Mouse (Mus musculus): ENCODE data around the gene Lix1l. TPM values are rescaled to one million over a fixed set of nuclear protein-coding genes. Genes with fewer than 3 reads are reported as not detected.

Gene Lix1l
- polyA plus RNA-seq, 1 experiment from 2014 or later: 6.7 TPM

DNA sequence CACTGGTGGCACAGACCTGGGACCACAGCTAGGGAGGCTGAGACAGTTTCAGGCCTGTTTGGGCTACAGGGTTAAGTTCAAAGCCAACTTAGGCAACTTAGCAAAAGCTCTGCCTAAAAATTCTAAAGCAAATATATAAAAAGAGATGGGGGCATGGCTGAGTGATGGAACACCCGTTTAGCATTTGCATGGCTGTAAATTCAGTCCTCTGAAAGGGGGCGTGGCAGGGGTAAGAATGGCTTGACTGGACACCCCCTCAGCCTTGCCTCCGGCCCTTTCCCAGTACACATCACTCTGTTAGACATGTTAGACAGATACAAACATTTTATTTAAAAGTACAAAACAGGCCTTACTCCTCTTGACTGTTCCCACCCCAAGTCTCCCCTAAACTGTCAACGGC, 23.4 kb upstream of the Lix1l start:
- no peak overlapping the region for H3K9ac ChIP-seq (ENCODE audit: low read length)
- H3K9me3 ChIP-seq (ENCODE audit: control insufficient read depth, low read length): no peaks in the 10 kb centered on the region
- peaks cover 29% of the 10 kb centered on the region for H3K4me1 ChIP-seq (replicated peaks; ENCODE audit: control insufficient read depth, insufficient read depth, low read length)
- H3K4me2 ChIP-seq (ENCODE audit: low read length): no peak overlapping the region
- no peak overlapping the region for H3K4me3 ChIP-seq (ENCODE audit: low read depth, low read length)
- no peak for ATAC-seq (replicated peaks; ENCODE audit: low FRiP score, low TSS enrichment, low read depth)
- H3K36me3 ChIP-seq (ENCODE audit: control insufficient read depth, insufficient read depth, low read length): no peaks in the 10 kb centered on the region
- no peak for DNase-seq (ENCODE audit: low spot score)
- H3K27me3 ChIP-seq (replicated peaks; ENCODE audit: control insufficient read depth, insufficient read depth, low read length): no peaks in the 10 kb centered on the region
- peak overlapping the region; percentile 97 for H3K27ac ChIP-seq (ENCODE audit: low read depth)
- 64% methylated on average over 4 of the region's 4 CpGs for WGBS

DNA sequence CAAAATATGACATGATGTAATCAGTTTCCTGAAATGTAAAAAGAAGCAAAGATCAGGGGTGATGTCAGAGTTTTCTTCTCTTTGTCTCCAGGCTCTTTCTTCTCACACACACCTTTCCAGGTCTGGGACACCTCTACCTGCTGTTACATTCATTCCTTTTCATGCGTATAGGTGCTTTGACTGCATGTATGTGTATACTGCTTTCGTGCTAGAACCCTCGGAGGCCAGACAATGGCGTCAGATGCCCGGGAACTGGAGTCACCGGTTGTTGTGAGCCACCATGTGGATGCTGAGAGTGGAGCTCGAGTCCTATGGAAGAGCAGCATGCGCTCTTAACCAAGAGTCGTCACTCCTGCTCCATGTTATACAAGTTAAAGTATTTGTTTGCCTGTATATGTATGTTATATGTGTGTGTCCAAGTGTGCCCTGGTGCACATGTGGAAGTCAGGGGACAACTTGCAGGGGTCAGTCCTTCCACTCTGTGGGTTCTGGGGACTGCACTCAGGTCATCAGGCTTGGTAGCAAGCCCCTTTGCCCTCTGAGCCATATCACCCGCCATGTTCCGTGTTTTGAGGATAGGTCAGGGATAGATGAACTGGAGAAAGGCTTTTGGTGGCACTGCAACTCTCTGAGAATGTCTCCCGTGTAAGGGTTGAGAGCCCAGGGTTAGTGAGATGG, 22.2 kb upstream of the Lix1l start:
- Histone ChIP-seq H3K9ac (ENCODE audit: low read length) (no peak overlapping the region), H3K27me3 (replicated peaks; ENCODE audit: control insufficient read depth, insufficient read depth, low read length) (no peaks in the 10 kb centered on the region), H3K36me3 (ENCODE audit: control insufficient read depth, insufficient read depth, low read length) (no peaks in the 10 kb centered on the region), H3K27ac (ENCODE audit: low read depth) (no peak overlapping the region), H3K9me3 (ENCODE audit: control insufficient read depth, low read length) (no peaks in the 10 kb centered on the region), H3K4me1 (replicated peaks; ENCODE audit: control insufficient read depth, insufficient read depth, low read length) (peaks cover 29% of the 10 kb centered on the region), H3K4me3 (ENCODE audit: low read depth, low read length) (no peak overlapping the region), H3K4me2 (ENCODE audit: low read length) (no peak overlapping the region)
- ATAC-seq (replicated peaks; ENCODE audit: low FRiP score, low TSS enrichment, low read depth) (no peak), DNase-seq (ENCODE audit: low spot score) (no peak)
- 78% methylated on average over 12 of the region's 12 CpGs for WGBS

DNA sequence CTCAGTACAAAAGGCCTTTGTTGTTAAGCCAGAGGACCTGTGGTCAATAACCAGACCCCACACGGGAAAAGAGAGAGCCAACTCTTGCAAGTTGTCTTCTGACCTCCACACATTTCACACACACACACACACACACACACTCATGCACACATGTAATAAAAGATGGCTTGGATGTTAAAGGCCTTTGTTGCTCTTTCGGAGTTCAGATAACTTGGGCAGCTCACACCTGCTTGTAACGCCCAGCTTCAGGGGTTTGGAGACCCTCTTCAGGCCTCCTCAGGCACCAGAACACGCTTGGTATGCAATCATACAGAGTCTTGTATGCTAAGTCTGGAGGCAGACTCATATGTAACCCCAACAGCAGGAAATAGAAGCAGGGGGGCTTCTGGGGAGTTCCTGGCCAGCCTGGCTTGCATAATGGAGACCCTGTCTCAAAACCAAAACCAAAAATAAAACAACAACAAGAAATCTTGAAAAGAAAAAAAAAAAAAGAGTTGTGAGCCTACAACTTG, 21.7 kb upstream of the Lix1l start:
- ATAC-seq (replicated peaks; ENCODE audit: low FRiP score, low TSS enrichment, low read depth) (no peak), DNase-seq (ENCODE audit: low spot score) (no peak)
- no peak overlapping the region for H3K4me3 ChIP-seq (ENCODE audit: low read depth, low read length)
- H3K36me3 ChIP-seq (ENCODE audit: control insufficient read depth, insufficient read depth, low read length): no peaks in the 10 kb centered on the region
- H3K9me3 ChIP-seq (ENCODE audit: control insufficient read depth, low read length): no peaks in the 10 kb centered on the region
- peaks cover 29% of the 10 kb centered on the region for H3K4me1 ChIP-seq (replicated peaks; ENCODE audit: control insufficient read depth, insufficient read depth, low read length)
- no peaks in the 10 kb centered on the region for H3K27me3 ChIP-seq (replicated peaks; ENCODE audit: control insufficient read depth, insufficient read depth, low read length)
- no peak overlapping the region for H3K4me2 ChIP-seq (ENCODE audit: low read length)
- 80% methylated on average over 4 of the region's 4 CpGs for WGBS
- no peak overlapping the region for H3K27ac ChIP-seq (ENCODE audit: low read depth)
- H3K9ac ChIP-seq (ENCODE audit: low read length): no peak overlapping the region

DNA sequence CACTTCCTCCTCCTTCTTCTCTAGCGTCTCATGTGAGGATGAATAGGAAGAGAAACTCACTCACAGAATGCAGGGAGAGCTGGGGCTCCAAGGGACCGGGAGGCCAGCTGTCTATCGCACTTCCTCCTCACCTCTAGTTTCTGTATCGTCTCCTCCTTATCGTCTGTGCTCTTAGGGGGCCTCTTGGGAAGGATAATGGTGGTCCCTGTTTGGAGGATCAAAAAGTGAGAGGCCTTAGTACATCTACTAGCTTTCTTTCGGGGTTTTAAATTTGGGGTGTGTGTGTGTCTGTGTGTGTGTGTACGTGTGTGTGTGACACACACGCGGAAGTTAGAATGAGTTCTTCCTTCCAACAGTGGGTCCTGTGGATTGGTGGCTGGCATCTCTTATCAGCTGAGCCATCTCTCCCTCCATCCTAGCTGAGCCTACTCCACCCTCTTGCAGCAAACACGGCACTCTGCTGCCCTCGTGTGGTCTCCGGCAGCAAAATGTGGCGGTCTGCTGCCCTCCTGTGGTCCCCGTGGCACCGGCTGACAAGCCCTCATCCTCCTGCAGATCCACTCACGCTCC, 21.0 kb upstream of the Lix1l start:
- Histone ChIP-seq H3K9ac (ENCODE audit: low read length) (no peak overlapping the region), H3K36me3 (ENCODE audit: control insufficient read depth, insufficient read depth, low read length) (no peaks in the 10 kb centered on the region), H3K9me3 (ENCODE audit: control insufficient read depth, low read length) (no peaks in the 10 kb centered on the region), H3K27me3 (replicated peaks; ENCODE audit: control insufficient read depth, insufficient read depth, low read length) (no peaks in the 10 kb centered on the region), H3K4me2 (ENCODE audit: low read length) (peak overlapping the region; percentile 26), H3K4me3 (ENCODE audit: low read depth, low read length) (0 out of 2 replicates have a peak overlapping the region, but pooled peaks have one; percentile 2), H3K27ac (ENCODE audit: low read depth) (no peak overlapping the region), H3K4me1 (replicated peaks; ENCODE audit: control insufficient read depth, insufficient read depth, low read length) (peaks cover 29% of the 10 kb centered on the region)
- ATAC-seq (replicated peaks; ENCODE audit: low FRiP score, low TSS enrichment, low read depth) (peak; percentile 65), DNase-seq (ENCODE audit: low spot score) (peak; percentile 95)
- 13% methylated on average over 16 of the region's 16 CpGs for WGBS

DNA sequence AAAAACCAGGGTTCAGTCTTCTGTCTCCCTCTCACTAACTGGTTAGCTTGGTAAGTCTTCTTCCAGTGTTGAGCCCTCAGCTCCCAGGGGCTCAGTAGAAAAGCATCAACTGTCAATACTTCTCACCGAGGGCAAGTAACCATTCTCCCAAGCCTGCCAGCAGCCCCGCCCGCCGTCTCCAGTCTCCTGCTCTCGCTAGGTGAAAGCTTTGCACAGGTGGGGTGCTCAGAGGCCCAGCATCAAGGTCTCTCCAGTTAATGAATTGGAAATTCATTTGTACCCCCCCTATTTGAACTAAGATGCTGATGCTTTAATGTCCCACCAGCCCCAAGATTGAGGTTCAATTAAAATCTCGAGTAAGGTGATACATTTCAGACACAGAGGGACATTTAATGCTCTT, 19.8 kb upstream of the Lix1l start:
- Histone ChIP-seq H3K27ac (ENCODE audit: low read depth) (no peak overlapping the region), H3K4me3 (ENCODE audit: low read depth, low read length) (no peak overlapping the region), H3K9me3 (ENCODE audit: control insufficient read depth, low read length) (no peaks in the 10 kb centered on the region), H3K4me1 (replicated peaks; ENCODE audit: control insufficient read depth, insufficient read depth, low read length) (peaks cover 24% of the 10 kb centered on the region), H3K4me2 (ENCODE audit: low read length) (no peak overlapping the region), H3K36me3 (ENCODE audit: control insufficient read depth, insufficient read depth, low read length) (no peaks in the 10 kb centered on the region), H3K27me3 (replicated peaks; ENCODE audit: control insufficient read depth, insufficient read depth, low read length) (no peaks in the 10 kb centered on the region), H3K9ac (ENCODE audit: low read length) (no peak overlapping the region)
- 55% methylated on average over 6 of the region's 6 CpGs for WGBS
- DNase-seq (ENCODE audit: low spot score) (no peak), ATAC-seq (replicated peaks; ENCODE audit: low FRiP score, low TSS enrichment, low read depth) (no peak)

DNA sequence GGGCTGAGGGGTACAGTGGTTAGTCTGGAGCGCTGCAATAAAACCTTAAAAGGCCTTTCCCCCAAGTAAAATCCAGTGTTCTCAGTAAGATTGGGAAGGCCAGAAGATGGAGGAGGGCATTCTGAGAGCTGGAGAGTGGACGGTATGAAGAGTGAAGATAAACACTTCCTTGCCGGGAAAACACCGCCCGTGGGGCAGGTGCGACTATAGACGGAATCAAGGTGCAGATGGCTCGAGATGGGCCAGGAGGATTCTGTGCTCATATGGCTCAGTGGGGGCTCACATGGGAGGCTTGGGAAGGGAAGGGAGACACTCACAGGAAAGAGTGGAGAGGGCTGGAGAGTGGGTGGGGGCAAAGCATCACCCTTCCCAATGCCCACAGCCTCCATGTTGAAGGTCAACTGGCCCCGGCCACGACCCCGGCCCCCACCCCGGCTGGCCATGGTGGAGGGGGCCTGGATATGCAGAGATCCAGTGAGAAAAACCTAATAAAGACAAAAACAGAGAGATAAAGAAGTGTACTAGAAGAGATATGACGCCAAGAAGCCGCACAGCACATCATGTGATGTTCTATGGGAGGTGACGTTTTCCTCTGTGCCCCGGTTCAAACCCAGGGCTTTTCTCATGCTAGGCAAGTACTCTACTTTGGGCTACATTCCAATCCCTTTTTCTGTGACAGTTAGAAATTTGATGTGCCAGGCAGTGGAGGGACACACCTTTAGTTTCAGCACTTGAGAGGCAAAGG, 19.0 kb upstream of the Lix1l start:
- Histone ChIP-seq H3K9ac (ENCODE audit: low read length) (no peak overlapping the region), H3K27me3 (replicated peaks; ENCODE audit: control insufficient read depth, insufficient read depth, low read length) (no peaks in the 10 kb centered on the region), H3K4me1 (replicated peaks; ENCODE audit: control insufficient read depth, insufficient read depth, low read length) (peaks cover 17% of the 10 kb centered on the region), H3K9me3 (ENCODE audit: control insufficient read depth, low read length) (no peaks in the 10 kb centered on the region), H3K4me3 (ENCODE audit: low read depth, low read length) (no peak overlapping the region), H3K27ac (ENCODE audit: low read depth) (no peak overlapping the region), H3K4me2 (ENCODE audit: low read length) (no peak overlapping the region), H3K36me3 (ENCODE audit: control insufficient read depth, insufficient read depth, low read length) (no peaks in the 10 kb centered on the region)
- 81% methylated on average over 16 of the region's 16 CpGs for WGBS
- ATAC-seq (replicated peaks; ENCODE audit: low FRiP score, low TSS enrichment, low read depth) (no peak), DNase-seq (ENCODE audit: low spot score) (no peak)

DNA sequence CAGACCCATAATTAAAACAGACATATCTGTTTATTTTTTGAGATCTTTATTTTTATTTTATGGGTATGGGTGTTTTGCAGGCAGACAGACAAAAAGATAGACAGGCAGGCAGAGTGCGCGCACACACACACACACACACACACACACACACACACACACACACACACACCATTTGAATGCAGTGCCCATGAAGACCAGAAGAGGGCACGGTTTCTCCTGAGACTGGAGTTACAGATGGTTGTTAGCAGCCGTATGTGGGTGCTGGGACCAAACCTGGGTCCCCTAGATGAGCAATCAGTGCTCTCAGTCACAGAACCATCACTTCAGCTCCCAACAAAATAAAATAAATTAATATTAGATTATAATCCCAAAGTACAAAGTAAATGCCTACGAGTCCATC, 17.6 kb upstream of the Lix1l start:
- Histone ChIP-seq H3K9me3 (ENCODE audit: control insufficient read depth, low read length) (no peaks in the 10 kb centered on the region), H3K36me3 (ENCODE audit: control insufficient read depth, insufficient read depth, low read length) (no peaks in the 10 kb centered on the region), H3K27me3 (replicated peaks; ENCODE audit: control insufficient read depth, insufficient read depth, low read length) (no peaks in the 10 kb centered on the region), H3K4me3 (ENCODE audit: low read depth, low read length) (no peak overlapping the region), H3K4me2 (ENCODE audit: low read length) (no peak overlapping the region), H3K27ac (ENCODE audit: low read depth) (no peak overlapping the region), H3K4me1 (replicated peaks; ENCODE audit: control insufficient read depth, insufficient read depth, low read length) (peaks cover 8% of the 10 kb centered on the region; the same call in 1 of the 2 replicates), H3K9ac (ENCODE audit: low read length) (no peak overlapping the region)
- 87% methylated on average over 5 of the region's 5 CpGs for WGBS
- no peak for DNase-seq (ENCODE audit: low spot score)
- no peak for ATAC-seq (replicated peaks; ENCODE audit: low FRiP score, low TSS enrichment, low read depth)

DNA sequence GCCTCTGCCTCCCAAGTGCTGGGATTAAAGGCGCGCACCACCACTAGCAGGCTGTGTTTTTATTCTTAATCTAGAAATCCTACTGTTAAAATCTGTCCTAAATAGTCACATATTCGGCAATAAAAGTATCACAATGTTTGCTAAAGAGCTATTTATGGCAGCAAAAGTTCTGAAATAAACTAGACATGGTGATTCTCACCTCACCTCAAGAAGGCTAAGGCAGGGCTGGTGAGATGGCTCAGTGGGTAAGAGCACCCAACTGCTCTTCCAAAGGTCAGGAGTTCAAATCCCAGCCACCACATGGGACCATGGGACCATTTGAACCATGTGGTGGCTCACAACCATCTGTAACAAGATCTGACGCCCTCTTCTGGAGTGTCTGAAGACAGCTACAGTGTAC, 10.3 kb upstream of the Lix1l start:
- no peak overlapping the region for H3K4me2 ChIP-seq (ENCODE audit: low read length)
- WGBS: 79% methylated on average over 4 of the region's 4 CpGs
- H3K27me3 ChIP-seq (replicated peaks; ENCODE audit: control insufficient read depth, insufficient read depth, low read length): 0 out of 2 replicates have a peak, but pooled peaks cover 5% of the 10 kb centered on the region
- H3K9me3 ChIP-seq (ENCODE audit: control insufficient read depth, low read length): no peaks in the 10 kb centered on the region
- H3K27ac ChIP-seq (ENCODE audit: low read depth): no peak overlapping the region
- H3K4me3 ChIP-seq (ENCODE audit: low read depth, low read length): no peak overlapping the region
- ATAC-seq (replicated peaks; ENCODE audit: low FRiP score, low TSS enrichment, low read depth): no peak
- H3K9ac ChIP-seq (ENCODE audit: low read length): no peak overlapping the region
- peaks cover 10% of the 10 kb centered on the region; the same call in 1 of the 2 replicates for H3K4me1 ChIP-seq (replicated peaks; ENCODE audit: control insufficient read depth, insufficient read depth, low read length)
- DNase-seq (ENCODE audit: low spot score): no peak
- H3K36me3 ChIP-seq (ENCODE audit: control insufficient read depth, insufficient read depth, low read length): no peaks in the 10 kb centered on the region

Measured in intestine, embryonic 14.5 days (tissue).